Comparison of ENCODE assay signal across 20 mouse cellular contexts in the genomic region with DNA sequence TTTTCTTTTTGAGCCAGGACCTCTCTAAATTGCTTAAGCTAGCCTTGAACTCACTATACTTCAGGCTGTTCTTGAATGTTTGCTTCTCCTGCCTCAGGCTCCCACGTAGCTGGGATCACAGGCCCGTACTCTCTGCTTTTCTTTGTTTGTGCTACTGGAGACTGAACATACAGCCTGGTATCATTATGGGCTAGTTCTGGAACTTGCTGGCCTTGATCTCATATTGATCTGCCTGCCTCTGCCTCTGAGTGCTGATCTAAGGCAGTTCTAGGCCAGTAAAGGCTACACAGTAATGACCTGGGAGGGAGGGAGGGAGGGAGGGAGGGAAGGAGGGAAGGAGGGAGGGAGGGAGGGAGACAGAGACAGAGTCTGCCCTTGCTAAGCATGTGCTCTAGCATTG.
"Had no signal": no experiment of that assay in that cellular context is flagged by ENCODE, and none has a peak within 500 bp of the region (broad histone marks: within the 10 kb centered on the region; RNA-seq: fewer than 3 reads in every experiment).

No protein-coding gene starts in this region.

- H3K9ac ChIP-seq: intestine, embryonic 15.5 days; kidney, embryonic 15.5 days; lung, embryonic 14.5 days; midbrain, embryonic 12.5 days; midbrain, embryonic 15.5 days; neural tube, embryonic 12.5 days; neural tube, embryonic 15.5 days had no signal

- H3K9me3 ChIP-seq: intestine, embryonic 15.5 days; kidney, embryonic 15.5 days; midbrain, embryonic 12.5 days; midbrain, embryonic 15.5 days; neural tube, embryonic 12.5 days; neural tube, embryonic 15.5 days had no signal

- H3K36me3 ChIP-seq: intestine, embryonic 15.5 days; kidney, embryonic 15.5 days; midbrain, embryonic 12.5 days; midbrain, embryonic 15.5 days; neural tube, embryonic 12.5 days; neural tube, embryonic 15.5 days had no signal

- H3K27me3 ChIP-seq: intestine, embryonic 15.5 days; kidney, embryonic 15.5 days; midbrain, embryonic 12.5 days; midbrain, embryonic 15.5 days; neural tube, embryonic 12.5 days; neural tube, embryonic 15.5 days had no signal

- H3K4me2 ChIP-seq: intestine, embryonic 15.5 days; kidney, embryonic 15.5 days; lung, embryonic 14.5 days; midbrain, embryonic 12.5 days; midbrain, embryonic 15.5 days; neural tube, embryonic 12.5 days; neural tube, embryonic 15.5 days had no signal

- DNase-seq: kidney, adult 11 months; kidney, adult 8-10 months; kidney, postnatal 10 days; kidney, postnatal 36 days; layer of hippocampus, postnatal 36 days; lung, embryonic 14.5 days; retina, postnatal 1 day; right cerebral cortex, postnatal 25 days; spleen, adult 18-20 months; thymus, adult 2 months; thymus, postnatal 14 days; thymus, postnatal 4 days had no signal

- H3K4me1 ChIP-seq: midbrain, embryonic 12.5 days; midbrain, embryonic 15.5 days; neural tube, embryonic 12.5 days; neural tube, embryonic 15.5 days had no signal

- ATAC-seq: intestine, embryonic 15.5 days; lung, postnatal 0 days; midbrain, embryonic 15.5 days had no signal

- H3K4me3 ChIP-seq: intestine, embryonic 15.5 days; kidney, embryonic 15.5 days; left cerebral cortex, adult 2 months; midbrain, embryonic 12.5 days; midbrain, embryonic 15.5 days; neural tube, embryonic 12.5 days; neural tube, embryonic 15.5 days had no signal

- H3K27ac ChIP-seq: intestine, embryonic 15.5 days; kidney, embryonic 15.5 days; left cerebral cortex, adult 2 months; midbrain, embryonic 12.5 days; midbrain, embryonic 15.5 days; neural tube, embryonic 12.5 days; neural tube, embryonic 15.5 days had no signal
